Mouse (Mus musculus) embryonic facial prominence, embryonic 13.5 days (tissue): Measurements from ENCODE around the gene B230118H07Rik. TPM values are rescaled to one million over a fixed set of nuclear protein-coding genes. Genes with fewer than 3 reads are reported as not detected.

ENCODE experiments used
- ATAC-seq: fragments of 200-750 bp; cut with Nextera tagmentation; 2 replicates; pipeline ENCODE4 v1.8.0; 2017; ENCODE audit warnings: low read depth; ENCODE audit not compliant: insufficient number of reproducible peaks, insufficient read depth, low FRiP score, low TSS enrichment
- H3K27ac ChIP-seq: fragments of 300-500 bp; sonication (generic); 2 replicates; pipeline ENCODE4 v1.5.1; 2015; ENCODE audit warnings: moderate library complexity, mild to moderate bottlenecking, inconsistent platforms
- H3K27me3 ChIP-seq: fragments of 300-500 bp; sonication (generic); 2 replicates; pipeline ENCODE4 v1.6.1; 2015; ENCODE audit warnings: mild to moderate bottlenecking, inconsistent platforms
- H3K36me3 ChIP-seq: fragments of 300-500 bp; sonication (generic); 2 replicates; pipeline ENCODE4 v1.6.1; 2015; ENCODE audit warnings: mild to moderate bottlenecking, inconsistent platforms
- H3K4me1 ChIP-seq: fragments of 300-500 bp; sonication (generic); 2 replicates; pipeline ENCODE4 v1.6.1; 2015; ENCODE audit warnings: inconsistent platforms
- H3K4me2 ChIP-seq: fragments of 300-500 bp; sonication (generic); 2 replicates; pipeline ENCODE4 v1.6.1; 2015; ENCODE audit warnings: moderate library complexity, mild to moderate bottlenecking, inconsistent platforms
- H3K4me3 ChIP-seq: fragments of 300-500 bp; sonication (generic); 2 replicates; pipeline ENCODE4 v1.5.1; 2015; ENCODE audit warnings: mild to moderate bottlenecking, inconsistent platforms
- H3K9ac ChIP-seq: fragments of 300-500 bp; sonication (generic); 2 replicates; pipeline ENCODE4 v1.6.1; 2015; ENCODE audit warnings: mild to moderate bottlenecking, inconsistent platforms
- H3K9me3 ChIP-seq: fragments of 300-500 bp; sonication (generic); 2 replicates; pipeline ENCODE4 v1.6.1; 2016; ENCODE audit warnings: inconsistent platforms
- WGBS: fragments of 180-500 bp; shearing (Covaris S2); methylation state at CpG from one replicate; pipeline ENCODE4 v1.1.7; 2015; ENCODE audit warnings: mixed read lengths; 5-methylcytosine and 5-hydroxymethylcytosine counted together
- polyA plus RNA-seq: library from polyadenylated mRNA; unstranded; fragments of >200 nt; fragmentation: Nextera tagmentation; extraction: Ambion mirVana; gene quantifications from 2 replicates; pipeline ENCODE4 v1.2.1, GENCODE M21; 2015

B230118H07Rik gene
- polyA plus RNA-seq, 1 experiment from 2014 or later = 68.3 TPM

- H3K27me3 ChIP-seq = no peaks in the 10 kb centered on the region
- H3K27ac ChIP-seq = no peak overlapping the region
- 89% methylated on average over 1 of the region's 1 CpGs for WGBS
- no peaks in the 10 kb centered on the region for H3K9me3 ChIP-seq
- H3K9ac ChIP-seq = no peak overlapping the region
- no peak for ATAC-seq
- no peak overlapping the region for H3K4me2 ChIP-seq
- H3K4me3 ChIP-seq = no peak overlapping the region
- no peaks in the 10 kb centered on the region for H3K36me3 ChIP-seq
- peaks cover 24% of the 10 kb centered on the region for H3K4me1 ChIP-seq
These were observed 46.2 kb downstream of the B230118H07Rik start for GRCm38 (mm10) chr2:101603099-101603498.

- ATAC-seq = 0 out of 2 replicates have a peak, but pooled peaks have one; percentile 37
- Histone ChIP-seq H3K36me3 (no peaks in the 10 kb centered on the region), H3K9me3 (no peaks in the 10 kb centered on the region), H3K4me2 (peak overlapping the region; percentile 38), H3K4me3 (no peak overlapping the region), H3K27me3 (no peaks in the 10 kb centered on the region), H3K4me1 (peaks cover 24% of the 10 kb centered on the region), H3K9ac (no peak overlapping the region), H3K27ac (peak overlapping the region; percentile 79)
- 4% methylated on average over 8 of the region's 8 CpGs for WGBS
These were observed 48.6 kb downstream of the B230118H07Rik start for GRCm38 (mm10) chr2:101600703-101601102.

GRCm38 (mm10) chr2:101598190-101599181, 50.8 kb downstream of the B230118H07Rik start:
- Histone ChIP-seq H3K4me3 (no peak overlapping the region), H3K4me1 (peaks cover 24% of the 10 kb centered on the region), H3K4me2 (0 out of 2 replicates have a peak overlapping the region, but pooled peaks have one; percentile 7), H3K9ac (no peak overlapping the region), H3K9me3 (no peaks in the 10 kb centered on the region), H3K36me3 (no peaks in the 10 kb centered on the region), H3K27ac (no peak overlapping the region), H3K27me3 (0 out of 2 replicates have a peak, but pooled peaks cover 4% of the 10 kb centered on the region)
- 50% methylated on average over 13 of the region's 13 CpGs for WGBS
- no peak for ATAC-seq

GRCm38 (mm10) chr2:101597186-101597585, 52.1 kb downstream of the B230118H07Rik start:
- no peak for ATAC-seq
- Histone ChIP-seq H3K9me3 (no peaks in the 10 kb centered on the region), H3K36me3 (no peaks in the 10 kb centered on the region), H3K4me3 (no peak overlapping the region), H3K27me3 (0 out of 2 replicates have a peak, but pooled peaks cover 4% of the 10 kb centered on the region), H3K4me2 (no peak overlapping the region), H3K9ac (no peak overlapping the region), H3K4me1 (peaks cover 37% of the 10 kb centered on the region), H3K27ac (no peak overlapping the region)

GRCm38 (mm10) chr2:101594681-101595080, 54.7 kb downstream of the B230118H07Rik start:
- Histone ChIP-seq H3K4me3 (no peak overlapping the region), H3K27me3 (0 out of 2 replicates have a peak, but pooled peaks cover 4% of the 10 kb centered on the region), H3K36me3 (no peaks in the 10 kb centered on the region), H3K27ac (no peak overlapping the region), H3K9me3 (no peaks in the 10 kb centered on the region), H3K4me2 (no peak overlapping the region), H3K4me1 (peaks cover 27% of the 10 kb centered on the region), H3K9ac (no peak overlapping the region)
- 78% methylated on average over 5 of the region's 5 CpGs for WGBS
- no peak for ATAC-seq

- ATAC-seq = no peak
- Histone ChIP-seq H3K27ac (no peak overlapping the region), H3K4me2 (no peak overlapping the region), H3K27me3 (0 out of 2 replicates have a peak, but pooled peaks cover 4% of the 10 kb centered on the region), H3K9ac (no peak overlapping the region), H3K36me3 (no peaks in the 10 kb centered on the region), H3K4me3 (no peak overlapping the region), H3K4me1 (peaks cover 19% of the 10 kb centered on the region), H3K9me3 (no peaks in the 10 kb centered on the region)
- 42% methylated on average over 8 of the region's 8 CpGs for WGBS
These were observed 56.4 kb downstream of the B230118H07Rik start for GRCm38 (mm10) chr2:101592886-101593285.

- Histone ChIP-seq H3K9ac (no peak overlapping the region), H3K36me3 (no peaks in the 10 kb centered on the region), H3K4me1 (peaks cover 19% of the 10 kb centered on the region), H3K4me2 (no peak overlapping the region), H3K4me3 (no peak overlapping the region), H3K9me3 (no peaks in the 10 kb centered on the region), H3K27me3 (0 out of 2 replicates have a peak, but pooled peaks cover 4% of the 10 kb centered on the region), H3K27ac (no peak overlapping the region)
- ATAC-seq = no peak; the same call in 1 of the 2 replicates
- WGBS = 19% methylated on average over 10 of the region's 10 CpGs
These were observed 57.1 kb downstream of the B230118H07Rik start for GRCm38 (mm10) chr2:101592023-101592841.

- 53% methylated on average over 8 of the region's 8 CpGs for WGBS
- Histone ChIP-seq H3K36me3 (no peaks in the 10 kb centered on the region), H3K4me2 (no peak overlapping the region), H3K4me3 (no peak overlapping the region), H3K9me3 (no peaks in the 10 kb centered on the region), H3K27me3 (0 out of 2 replicates have a peak, but pooled peaks cover 4% of the 10 kb centered on the region), H3K9ac (no peak overlapping the region), H3K4me1 (peaks cover 19% of the 10 kb centered on the region), H3K27ac (no peak overlapping the region)
- no peak for ATAC-seq
These were observed 58.0 kb downstream of the B230118H07Rik start for GRCm38 (mm10) chr2:101591356-101591755.

GRCm38 (mm10) chr2:101581418-101581817, 67.9 kb downstream of the B230118H07Rik start:
- Histone ChIP-seq H3K9me3 (no peaks in the 10 kb centered on the region), H3K4me3 (no peak overlapping the region), H3K4me1 (no peaks in the 10 kb centered on the region), H3K27me3 (no peaks in the 10 kb centered on the region), H3K4me2 (no peak overlapping the region), H3K27ac (no peak overlapping the region), H3K9ac (no peak overlapping the region), H3K36me3 (0 out of 2 replicates have a peak, but pooled peaks cover 7% of the 10 kb centered on the region)
- ATAC-seq = no peak
- WGBS = 79% methylated on average over 3 of the region's 3 CpGs

- no peaks in the 10 kb centered on the region for H3K27me3 ChIP-seq
- 64% methylated on average over 3 of the region's 3 CpGs for WGBS
- H3K27ac ChIP-seq = no peak overlapping the region
- H3K4me1 ChIP-seq = no peaks in the 10 kb centered on the region
- no peak overlapping the region for H3K4me3 ChIP-seq
- H3K9me3 ChIP-seq = no peaks in the 10 kb centered on the region
- H3K4me2 ChIP-seq = no peak overlapping the region
- H3K9ac ChIP-seq = no peak overlapping the region
- H3K36me3 ChIP-seq = 0 out of 2 replicates have a peak, but pooled peaks cover 7% of the 10 kb centered on the region
- ATAC-seq = no peak
These were observed 68.4 kb downstream of the B230118H07Rik start for GRCm38 (mm10) chr2:101580977-101581376.

- WGBS = 65% methylated on average over 1 of the region's 1 CpGs
- Histone ChIP-seq H3K9ac (no peak overlapping the region), H3K4me1 (no peaks in the 10 kb centered on the region), H3K27ac (no peak overlapping the region), H3K4me3 (no peak overlapping the region), H3K36me3 (0 out of 2 replicates have a peak, but pooled peaks cover 7% of the 10 kb centered on the region), H3K9me3 (no peaks in the 10 kb centered on the region), H3K27me3 (no peaks in the 10 kb centered on the region), H3K4me2 (no peak overlapping the region)
- no peak for ATAC-seq
These were observed 68.9 kb downstream of the B230118H07Rik start for GRCm38 (mm10) chr2:101580428-101580827.
